Mouse (Mus musculus) thymus, adult 2 months (tissue): ENCODE measurements around the gene Tnk1. TPM values are rescaled to one million over a fixed set of nuclear protein-coding genes. Genes with fewer than 3 reads are reported as not detected.

Experiments used
- DNase-seq: peaks from one replicate; pipeline ENCODE4 v3.0.0; 2021
- H3K27ac ChIP-seq: fragments of 200-500 bp; 2 replicates; pipeline ENCODE4 v1.5.1; 2012; ENCODE audit warnings: low read length, control low read depth; ENCODE audit not compliant: control insufficient read depth, insufficient read depth
- H3K27me3 ChIP-seq: fragments of 200-500 bp; 2 replicates; pipeline ENCODE4 v1.6.1; 2012; ENCODE audit warnings: mild to moderate bottlenecking, low read length, moderate library complexity, mixed read lengths; ENCODE audit not compliant: control insufficient read depth, insufficient read depth
- H3K36me3 ChIP-seq: fragments of 200-500 bp; 2 replicates; pipeline ENCODE4 v1.6.1; 2012; ENCODE audit warnings: mild to moderate bottlenecking, low read length, moderate library complexity; ENCODE audit not compliant: control insufficient read depth, insufficient read depth
- H3K4me1 ChIP-seq: fragments of 200-500 bp; replicated peaks from 2 replicates; pipeline ENCODE4 v1.6.1; 2012; ENCODE audit warnings: low read length; ENCODE audit not compliant: control insufficient read depth, insufficient read depth
- H3K4me3 ChIP-seq: fragments of 200-500 bp; 2 replicates; pipeline ENCODE4 v1.5.1; 2012; ENCODE audit warnings: mild to moderate bottlenecking, low read length, control low read depth, moderate library complexity; ENCODE audit not compliant: control insufficient read depth, insufficient read depth
- CTCF ChIP-seq: fragments of 200-500 bp; IDR thresholded peaks from 2 replicates; pipeline ENCODE4 v1.5.1; 2012; ENCODE audit warnings: mild to moderate bottlenecking, control low read depth, low read length, moderate library complexity, borderline replicate concordance; ENCODE audit not compliant: control insufficient read depth, poor library complexity, insufficient read depth; ENCODE audit errors: extremely low read depth
- POLR2A ChIP-seq: fragments of 200-500 bp; IDR thresholded peaks from 2 replicates; pipeline ENCODE4 v1.6.1; 2012; ENCODE audit warnings: mild to moderate bottlenecking, low read length, control low read depth, moderate library complexity; ENCODE audit not compliant: control insufficient read depth, poor library complexity, insufficient read depth; ENCODE audit errors: extremely low read depth
- WGBS: fragments of 180-500 bp; shearing (Covaris S2); methylation state at CpG from one replicate; pipeline ENCODE4 v1.1.7; 2018; 5-methylcytosine and 5-hydroxymethylcytosine counted together
- polyA plus RNA-seq: library from polyadenylated mRNA; depleted of rRNA; stranded (reverse); fragments of >200 nt; gene quantifications from 2 replicates; pipeline ENCODE4 v1.2.3, GENCODE M21; 2012

Gene Tnk1
- polyA plus RNA-seq, 1 experiment: 3.1 TPM

- no peak for DNase-seq
- Histone ChIP-seq H3K4me1 (peaks cover 34% of the 10 kb centered on the region), H3K27me3 (peaks cover 20% of the 10 kb centered on the region; the same call in 1 of the 2 replicates), H3K27ac (no peak within 1 kb of the TSS), H3K36me3 (no peaks in the 10 kb centered on the region), H3K4me3 (no peak within 1 kb of the TSS)
- 67% methylated on average over 29 of the region's 29 CpGs for WGBS
- TF ChIP-seq CTCF (no peak), POLR2A (no peak)
Measured at GRCm38 (mm10) chr11:69804972-69805909, 53.3 kb downstream of the Tnk1 start, which contains the start of gene Tmem102. Gene Tmem102 (minus strand): TSS chr11:69805624.

- Histone ChIP-seq H3K27ac (no peak overlapping the region), H3K27me3 (peaks cover 20% of the 10 kb centered on the region; the same call in 1 of the 2 replicates), H3K4me3 (no peak overlapping the region), H3K4me1 (peaks cover 36% of the 10 kb centered on the region), H3K36me3 (no peaks in the 10 kb centered on the region)
- WGBS: 59% methylated on average over 12 of the region's 12 CpGs
- DNase-seq: no peak
- TF ChIP-seq CTCF (no peak), POLR2A (no peak)
Measured at GRCm38 (mm10) chr11:69804652-69804940, 53.9 kb downstream of the Tnk1 start.

- no peak overlapping the region for H3K27ac ChIP-seq
- 6% methylated on average over 60 of the region's 60 CpGs for WGBS
Measured at GRCm38 (mm10) chr11:69803786-69804651, 54.5 kb downstream of the Tnk1 start.

GRCm38 (mm10) chr11:69803328-69803727, 55.2 kb downstream of the Tnk1 start:
- Histone ChIP-seq H3K4me1 (peaks cover 36% of the 10 kb centered on the region), H3K27ac (no peak overlapping the region), H3K27me3 (peaks cover 20% of the 10 kb centered on the region; the same call in 1 of the 2 replicates), H3K36me3 (no peaks in the 10 kb centered on the region), H3K4me3 (peak overlapping the region; percentile 33)
- 8% methylated on average over 12 of the region's 12 CpGs for WGBS
- TF ChIP-seq CTCF: no peak
- no peak for TF ChIP-seq POLR2A
- DNase-seq: no peak

More at GRCm38 (mm10) chr11:69803786-69804651, 54.5 kb downstream of the Tnk1 start:
- peak; percentile 78 for DNase-seq
- Histone ChIP-seq H3K27me3 (peaks cover 20% of the 10 kb centered on the region; the same call in 1 of the 2 replicates), H3K36me3 (no peaks in the 10 kb centered on the region), H3K4me1 (peaks cover 36% of the 10 kb centered on the region), H3K4me3 (peak overlapping the region; percentile 33)
- TF ChIP-seq POLR2A (no peak), CTCF (peak; percentile 94)

- TF ChIP-seq POLR2A (no peak), CTCF (no peak)
- Histone ChIP-seq H3K4me1 (peaks cover 36% of the 10 kb centered on the region), H3K27ac (no peak overlapping the region), H3K27me3 (peaks cover 20% of the 10 kb centered on the region; the same call in 1 of the 2 replicates), H3K36me3 (no peaks in the 10 kb centered on the region), H3K4me3 (peak overlapping the region; percentile 50)
- WGBS: under 1% methylated on average over 33 of the region's 33 CpGs
- DNase-seq: peak; percentile 83
Measured at GRCm38 (mm10) chr11:69802648-69803105, 55.9 kb downstream of the Tnk1 start.
